Mouse (Mus musculus): ENCODE data around the gene Arhgap45. TPM values are rescaled to one million over a fixed set of nuclear protein-coding genes. Genes with fewer than 3 reads are reported as not detected.

Gene Arhgap45
- polyA plus RNA-seq, 1 experiment from 2014 or later = 17.7 TPM

GRCm38 (mm10) chr10:79984871-79985270 is 31.6 kb upstream of the Arhgap45 start:
- WGBS = under 1% methylated on average over 22 of the region's 22 CpGs
- H3K9me3 ChIP-seq (replicated peaks; ENCODE audit: control insufficient read depth, low read length) = no peaks in the 10 kb centered on the region

GRCm38 (mm10) chr10:79985334-79986231 is 30.9 kb upstream of the Arhgap45 start:
- no peaks in the 10 kb centered on the region for H3K36me3 ChIP-seq (ENCODE audit: control insufficient read depth, insufficient read depth)
- no peaks in the 10 kb centered on the region for H3K9me3 ChIP-seq (replicated peaks; ENCODE audit: control insufficient read depth, low read length)
- H3K4me3 ChIP-seq (ENCODE audit: low read length) = peak overlapping the region; percentile 86
- H3K27ac ChIP-seq (ENCODE audit: low read length) = peak overlapping the region; percentile 98
- no peaks in the 10 kb centered on the region for H3K27me3 ChIP-seq (ENCODE audit: control insufficient read depth, insufficient read depth, low read length)
- no peak for ATAC-seq (replicated peaks; ENCODE audit: extremely low read depth, insufficient read depth, low FRiP score)
- peaks cover 52% of the 10 kb centered on the region for H3K4me1 ChIP-seq (ENCODE audit: control insufficient read depth, insufficient read depth, low read length)
- H3K9ac ChIP-seq (ENCODE audit: low read length) = peak overlapping the region; percentile 79
- WGBS = 2% methylated on average over 35 of the region's 35 CpGs
- peak overlapping the region; percentile 99 for H3K4me2 ChIP-seq (ENCODE audit: low read depth, low read length)

More at GRCm38 (mm10) chr10:79984871-79985270, 31.6 kb upstream of the Arhgap45 start:
- H3K9ac ChIP-seq (ENCODE audit: low read length) = peak overlapping the region; percentile 96
- H3K27me3 ChIP-seq (ENCODE audit: control insufficient read depth, insufficient read depth, low read length) = no peaks in the 10 kb centered on the region
- no peaks in the 10 kb centered on the region for H3K36me3 ChIP-seq (ENCODE audit: control insufficient read depth, insufficient read depth)
- peak; percentile 89 for ATAC-seq (replicated peaks; ENCODE audit: extremely low read depth, insufficient read depth, low FRiP score)
- peaks cover 58% of the 10 kb centered on the region for H3K4me1 ChIP-seq (ENCODE audit: control insufficient read depth, insufficient read depth, low read length)
- peak overlapping the region; percentile 98 for H3K27ac ChIP-seq (ENCODE audit: low read length)
- H3K4me3 ChIP-seq (ENCODE audit: low read length) = peak overlapping the region; percentile 86
- H3K4me2 ChIP-seq (ENCODE audit: low read depth, low read length) = peak overlapping the region; percentile 99

- 12% methylated on average over 6 of the region's 6 CpGs for WGBS
Observed at GRCm38 (mm10) chr10:79986232-79986878, 30.1 kb upstream of the Arhgap45 start.

GRCm38 (mm10) chr10:79986963-79987362 is 29.5 kb upstream of the Arhgap45 start:
- ATAC-seq (replicated peaks; ENCODE audit: extremely low read depth, insufficient read depth, low FRiP score) = no peak
- Histone ChIP-seq H3K36me3 (ENCODE audit: control insufficient read depth, insufficient read depth) (peaks cover 13% of the 10 kb centered on the region), H3K27ac (ENCODE audit: low read length) (peak overlapping the region; percentile 98), H3K4me1 (ENCODE audit: control insufficient read depth, insufficient read depth, low read length) (peaks cover 46% of the 10 kb centered on the region), H3K4me3 (ENCODE audit: low read length) (no peak overlapping the region), H3K9me3 (replicated peaks; ENCODE audit: control insufficient read depth, low read length) (peaks cover 3% of the 10 kb centered on the region), H3K9ac (ENCODE audit: low read length) (peak overlapping the region; percentile 95; the same call in 1 of the 2 replicates), H3K27me3 (ENCODE audit: control insufficient read depth, insufficient read depth, low read length) (no peaks in the 10 kb centered on the region), H3K4me2 (ENCODE audit: low read depth, low read length) (peak overlapping the region; percentile 99)
- 8% methylated on average over 11 of the region's 11 CpGs for WGBS

More at GRCm38 (mm10) chr10:79986232-79986878, 30.1 kb upstream of the Arhgap45 start:
- ATAC-seq (replicated peaks; ENCODE audit: extremely low read depth, insufficient read depth, low FRiP score) = no peak
- Histone ChIP-seq H3K27ac (ENCODE audit: low read length) (peak overlapping the region; percentile 98), H3K4me2 (ENCODE audit: low read depth, low read length) (peak overlapping the region; percentile 99), H3K36me3 (ENCODE audit: control insufficient read depth, insufficient read depth) (peaks cover 7% of the 10 kb centered on the region), H3K9me3 (replicated peaks; ENCODE audit: control insufficient read depth, low read length) (no peaks in the 10 kb centered on the region; the same call in 1 of the 2 replicates), H3K9ac (ENCODE audit: low read length) (peak overlapping the region; percentile 79), H3K4me1 (ENCODE audit: control insufficient read depth, insufficient read depth, low read length) (peaks cover 52% of the 10 kb centered on the region), H3K4me3 (ENCODE audit: low read length) (peak overlapping the region; percentile 86), H3K27me3 (ENCODE audit: control insufficient read depth, insufficient read depth, low read length) (no peaks in the 10 kb centered on the region)

GRCm38 (mm10) chr10:79987771-79988505 is 28.5 kb upstream of the Arhgap45 start:
- H3K4me1 ChIP-seq (ENCODE audit: control insufficient read depth, insufficient read depth, low read length) = peaks cover 41% of the 10 kb centered on the region
- peak overlapping the region; percentile 98 for H3K27ac ChIP-seq (ENCODE audit: low read length)
- peak overlapping the region; percentile 95 for H3K9ac ChIP-seq (ENCODE audit: low read length)
- peak overlapping the region; percentile 81 for H3K4me2 ChIP-seq (ENCODE audit: low read depth, low read length)
- peaks cover 23% of the 10 kb centered on the region for H3K36me3 ChIP-seq (ENCODE audit: control insufficient read depth, insufficient read depth)
- no peaks in the 10 kb centered on the region for H3K27me3 ChIP-seq (ENCODE audit: control insufficient read depth, insufficient read depth, low read length)
- H3K4me3 ChIP-seq (ENCODE audit: low read length) = peak overlapping the region; percentile 89
- no peak for ATAC-seq (replicated peaks; ENCODE audit: extremely low read depth, insufficient read depth, low FRiP score)
- peaks cover 3% of the 10 kb centered on the region for H3K9me3 ChIP-seq (replicated peaks; ENCODE audit: control insufficient read depth, low read length)
- 8% methylated on average over 27 of the region's 27 CpGs for WGBS

- under 1% methylated on average over 59 of the region's 59 CpGs for WGBS
- H3K36me3 ChIP-seq (ENCODE audit: control insufficient read depth, insufficient read depth) = peaks cover 31% of the 10 kb centered on the region
- 0 out of 2 replicates have a peak, but pooled peaks have one; percentile 7 for ATAC-seq (replicated peaks; ENCODE audit: extremely low read depth, insufficient read depth, low FRiP score)
- peak within 1 kb of the TSS; percentile 89 for H3K4me3 ChIP-seq (ENCODE audit: low read length)
- H3K9me3 ChIP-seq (replicated peaks; ENCODE audit: control insufficient read depth, low read length) = peaks cover 3% of the 10 kb centered on the region
- peak within 1 kb of the TSS; percentile 95 for H3K9ac ChIP-seq (ENCODE audit: low read length)
- peak within 1 kb of the TSS; percentile 98 for H3K27ac ChIP-seq (ENCODE audit: low read length)
- no peaks in the 10 kb centered on the region for H3K27me3 ChIP-seq (ENCODE audit: control insufficient read depth, insufficient read depth, low read length)
- peak within 1 kb of the TSS; percentile 81 for H3K4me2 ChIP-seq (ENCODE audit: low read depth, low read length)
- H3K4me1 ChIP-seq (ENCODE audit: control insufficient read depth, insufficient read depth, low read length) = peaks cover 35% of the 10 kb centered on the region
Observed at GRCm38 (mm10) chr10:79988506-79989271, 27.8 kb upstream of the Arhgap45 start, which contains the start of gene Cnn2. Gene Cnn2 (plus strand): TSS chr10:79988584.

GRCm38 (mm10) chr10:79989272-79989786 is 27.1 kb upstream of the Arhgap45 start:
- H3K9ac ChIP-seq (ENCODE audit: low read length) = peak overlapping the region; percentile 95
- ATAC-seq (replicated peaks; ENCODE audit: extremely low read depth, insufficient read depth, low FRiP score) = no peak
- peak overlapping the region; percentile 81 for H3K4me2 ChIP-seq (ENCODE audit: low read depth, low read length)
- H3K27me3 ChIP-seq (ENCODE audit: control insufficient read depth, insufficient read depth, low read length) = no peaks in the 10 kb centered on the region
- 24% methylated on average over 8 of the region's 8 CpGs for WGBS
- H3K36me3 ChIP-seq (ENCODE audit: control insufficient read depth, insufficient read depth) = peaks cover 31% of the 10 kb centered on the region
- H3K4me1 ChIP-seq (ENCODE audit: control insufficient read depth, insufficient read depth, low read length) = peaks cover 38% of the 10 kb centered on the region
- peaks cover 3% of the 10 kb centered on the region for H3K9me3 ChIP-seq (replicated peaks; ENCODE audit: control insufficient read depth, low read length)
- H3K4me3 ChIP-seq (ENCODE audit: low read length) = peak overlapping the region; percentile 89
- H3K27ac ChIP-seq (ENCODE audit: low read length) = peak overlapping the region; percentile 98

- H3K4me3 ChIP-seq (ENCODE audit: low read length) = peak overlapping the region; percentile 89
- peaks cover 3% of the 10 kb centered on the region for H3K9me3 ChIP-seq (replicated peaks; ENCODE audit: control insufficient read depth, low read length)
- H3K27ac ChIP-seq (ENCODE audit: low read length) = peak overlapping the region; percentile 98; the same call in 1 of the 2 replicates
- WGBS = 10% methylated on average over 15 of the region's 15 CpGs
- no peaks in the 10 kb centered on the region for H3K27me3 ChIP-seq (ENCODE audit: control insufficient read depth, insufficient read depth, low read length)
- peaks cover 39% of the 10 kb centered on the region for H3K4me1 ChIP-seq (ENCODE audit: control insufficient read depth, insufficient read depth, low read length)
- H3K36me3 ChIP-seq (ENCODE audit: control insufficient read depth, insufficient read depth) = peaks cover 34% of the 10 kb centered on the region
- ATAC-seq (replicated peaks; ENCODE audit: extremely low read depth, insufficient read depth, low FRiP score) = no peak
- H3K4me2 ChIP-seq (ENCODE audit: low read depth, low read length) = peak overlapping the region; percentile 81
- H3K9ac ChIP-seq (ENCODE audit: low read length) = peak overlapping the region; percentile 95
Observed at GRCm38 (mm10) chr10:79989870-79990269, 26.6 kb upstream of the Arhgap45 start.

All from heart, embryonic 16.5 days (tissue).